Mouse (Mus musculus) adrenal gland, postnatal 36 days (tissue): ENCODE measurements around the gene Trim75. TPM values are rescaled to one million over a fixed set of nuclear protein-coding genes. Genes with fewer than 3 reads are reported as not detected.

Experiments
- DNase-seq, 2 experiments: peaks; one replicate each; pipeline ENCODE4 v3.0.0; 2021; ENCODE audit warnings: mixed read lengths in 1 of 2
- total RNA-seq, 2 experiments: library from RNA; stranded (reverse); gene quantifications; 2 replicates each; pipeline ENCODE4 v1.2.3; 2021

The Trim75 gene
- total RNA-seq, 2 experiments from 2014 or later: not detected

GRCm38 (mm10) chr8:64944831-64945230, 42.8 kb downstream of the Trim75 start:
- no peak for DNase-seq

DNA sequence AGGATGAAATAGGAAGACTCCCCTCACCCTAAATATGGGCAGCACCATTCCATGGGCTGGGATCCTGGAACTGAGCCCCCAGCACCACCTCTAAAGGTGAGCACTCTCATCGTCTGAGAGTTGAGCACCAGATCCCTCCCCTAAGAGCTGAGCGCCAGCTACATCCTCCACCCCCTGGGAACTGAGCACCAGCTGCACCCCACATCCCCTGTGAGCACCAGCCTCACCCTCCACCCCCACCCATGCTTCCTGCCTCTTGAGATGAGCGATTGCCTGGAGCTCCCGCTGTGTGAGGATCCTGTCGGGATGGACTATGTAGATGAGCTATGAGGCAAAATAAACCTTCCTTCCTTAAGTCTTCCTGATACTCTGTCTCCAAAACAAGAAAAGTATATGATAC, 44.7 kb downstream of the Trim75 start:
- no peak for DNase-seq

- peak; percentile 83 to 84 for DNase-seq
Observed at GRCm38 (mm10) chr8:64941495-64941894, 46.1 kb downstream of the Trim75 start.

DNA sequence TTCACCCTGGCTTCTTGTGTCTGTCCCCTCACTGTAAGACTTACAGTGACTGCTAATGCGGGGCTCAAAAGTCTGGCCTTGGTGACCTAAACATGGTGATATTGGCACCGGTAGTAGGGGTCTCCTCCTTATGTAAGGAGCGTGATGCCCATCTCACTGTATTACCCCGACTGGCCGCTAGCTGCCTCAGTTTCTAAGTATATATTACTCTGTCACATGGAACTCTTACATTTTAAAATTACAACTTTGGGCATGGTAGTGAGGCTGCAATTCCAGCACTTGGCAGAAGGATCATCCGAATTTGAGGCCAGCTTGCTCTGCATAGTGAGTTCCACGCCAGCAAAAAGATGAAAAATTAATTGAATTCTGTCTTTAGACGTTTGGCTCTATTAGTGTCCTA, 46.6 kb downstream of the Trim75 start:
- no peak for DNase-seq

DNA sequence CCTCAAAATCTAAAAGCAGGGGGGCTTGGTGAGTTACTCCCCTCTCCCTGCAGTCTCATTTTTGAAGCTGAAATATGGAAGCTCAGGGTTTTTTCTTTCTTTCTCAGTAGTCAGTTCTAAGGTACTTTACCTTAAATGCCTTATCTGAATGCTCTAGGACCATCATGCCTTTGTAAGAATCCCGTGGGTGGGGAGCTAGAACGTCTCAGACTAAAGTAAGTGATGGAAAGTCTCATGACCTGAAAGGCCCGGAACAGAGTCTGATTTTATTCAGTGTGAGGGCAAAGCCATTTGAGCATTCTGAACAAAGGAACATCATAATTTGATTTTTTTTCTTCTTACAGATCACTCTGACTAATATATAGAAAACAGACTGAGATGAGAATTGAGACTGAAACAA, 52.6 kb downstream of the Trim75 start:
- DNase-seq: no peak

Other genes with a start within 250 kb of the Trim75 start
- 10 to 100 TPM; 63.8 to 79.3 TPM for gene Klhl2, start 137.8 kb downstream of the Trim75 start, total RNA-seq
- gene Tmem192, start 40.6 kb downstream of the Trim75 start, total RNA-seq: 10 to 100 TPM; 41.4 to 73.4 TPM
- not detected for gene Trim61, start 30.7 kb upstream of the Trim75 start, total RNA-seq
- not detected for gene Trim60, start 30.8 kb upstream of the Trim75 start, total RNA-seq
- not detected for gene Apela, start 49.5 kb upstream of the Trim75 start, total RNA-seq
- not detected for gene Gm10663, start 87.2 kb upstream of the Trim75 start, total RNA-seq
- gene BC030870, start 141.7 kb upstream of the Trim75 start, total RNA-seq: not detected